Mouse (Mus musculus): ENCODE results near the gene Cybc1.
A peak's percentile ranks its signal among the peaks of the same experiment; 100 is the strongest.

The Cybc1 gene

GRCm38 (mm10) chr11:121229018-121229439 lies at the start of gene Cybc1:
TSS of gene Cybc1 (minus strand) at chr11:121229322.
- DNase-seq (ENCODE audit: low spot score in 2 of 2) = peak; percentile 80 to 86

- no peak for DNase-seq (ENCODE audit: low spot score in 2 of 2)
These were observed 48.9 kb upstream of the Cybc1 start for GRCm38 (mm10) chr11:121278011-121278410.

- DNase-seq (ENCODE audit: low spot score in 2 of 2) = no peak
These were observed 48.4 kb upstream of the Cybc1 start for GRCm38 (mm10) chr11:121277516-121277915.

- no peak for DNase-seq (ENCODE audit: low spot score in 2 of 2)
These were observed 32.0 kb upstream of the Cybc1 start for GRCm38 (mm10) chr11:121261074-121261473.

- DNase-seq (ENCODE audit: low spot score in 2 of 2) = peak; percentile 60 to 66
These were observed 31.2 kb upstream of the Cybc1 start for GRCm38 (mm10) chr11:121260211-121260906.

GRCm38 (mm10) chr11:121259160-121260100 lies 30.3 kb upstream of the Cybc1 start, which contains the start of gene Foxk2:
TSS of gene Foxk2 (plus strand) at chr11:121259990.
- DNase-seq (ENCODE audit: low spot score in 2 of 2) = peak; percentile 88 to 95

- DNase-seq (ENCODE audit: low spot score in 2 of 2) = no peak
These were observed 21.1 kb upstream of the Cybc1 start for GRCm38 (mm10) chr11:121250196-121250595.

- DNase-seq (ENCODE audit: low spot score in 2 of 2) = peak in 1 of 2 experiments; percentile 62
These were observed 10.5 kb upstream of the Cybc1 start for GRCm38 (mm10) chr11:121239669-121240068.

- peak in 1 of 2 experiments; percentile 64 for DNase-seq (ENCODE audit: low spot score in 2 of 2)
These were observed 8.4 kb upstream of the Cybc1 start for GRCm38 (mm10) chr11:121237345-121238128.

GRCm38 (mm10) chr11:121236564-121237344 lies 7.6 kb upstream of the Cybc1 start, which contains the start of gene Narf:
TSS of gene Narf (plus strand) at chr11:121237253.
- peak; percentile 96 to 99 for DNase-seq (ENCODE audit: low spot score in 2 of 2)

- peak; percentile 51 to 83 for DNase-seq (ENCODE audit: low spot score in 2 of 2)
These were observed 6.5 kb upstream of the Cybc1 start for GRCm38 (mm10) chr11:121235475-121236238.

- DNase-seq (ENCODE audit: low spot score in 2 of 2) = no peak
These were observed 3.6 kb upstream of the Cybc1 start for GRCm38 (mm10) chr11:121232706-121233105.

GRCm38 (mm10) chr11:121231628-121232291 lies 2.6 kb upstream of the Cybc1 start:
- DNase-seq (ENCODE audit: low spot score in 2 of 2) = no peak

GRCm38 (mm10) chr11:121231191-121231590 lies 2.1 kb upstream of the Cybc1 start:
- no peak for DNase-seq (ENCODE audit: low spot score in 2 of 2)

GRCm38 (mm10) chr11:121228129-121229017 lies 749 bp downstream of the Cybc1 start:
- peak; percentile 33 for DNase-seq (ENCODE audit: low spot score in 2 of 2)

GRCm38 (mm10) chr11:121221321-121222010 lies 7.7 kb downstream of the Cybc1 start:
- DNase-seq (ENCODE audit: low spot score in 2 of 2) = no peak

- no peak for DNase-seq (ENCODE audit: low spot score in 2 of 2)
These were observed 8.4 kb downstream of the Cybc1 start for GRCm38 (mm10) chr11:121220771-121221170.

GRCm38 (mm10) chr11:121219776-121220175 lies 9.3 kb downstream of the Cybc1 start:
- DNase-seq (ENCODE audit: low spot score in 2 of 2) = no peak

Data from spleen, postnatal 10 days (tissue).